Mouse (Mus musculus) liver, embryonic 11.5 days (tissue): ENCODE data around the gene Yipf7. TPM values are rescaled to one million over a fixed set of nuclear protein-coding genes. Genes with fewer than 3 reads are reported as not detected.

Experiments
- ATAC-seq: fragments of 200-750 bp; cut with Nextera tagmentation; replicated peaks from 2 replicates; pipeline ENCODE4 v1.8.0; 2017; ENCODE audit warnings: moderate number of reproducible peaks, mild to moderate bottlenecking, moderate TSS enrichment, moderate library complexity; ENCODE audit not compliant: low FRiP score
- DNase-seq: peaks from one replicate; pipeline ENCODE4 v3.0.0-alpha.2; 2017; ENCODE audit warnings: low spot score
- H3K27ac ChIP-seq: fragments of 300-500 bp; sonication (generic); 2 replicates; pipeline ENCODE4 v1.5.1; 2014; ENCODE audit warnings: mild to moderate bottlenecking, low read depth, low read length, control low read depth
- H3K27me3 ChIP-seq: fragments of 300-500 bp; sonication (generic); replicated peaks from 2 replicates; pipeline ENCODE4 v1.6.1; 2014; ENCODE audit warnings: low read length, mixed read lengths; ENCODE audit not compliant: control insufficient read depth, insufficient read depth
- H3K36me3 ChIP-seq: fragments of 300-500 bp; sonication (generic); 2 replicates; pipeline ENCODE4 v1.6.1; 2014; ENCODE audit warnings: mild to moderate bottlenecking, low read length, moderate library complexity, mixed read lengths; ENCODE audit not compliant: control insufficient read depth, insufficient read depth
- H3K4me1 ChIP-seq: fragments of 300-500 bp; sonication (generic); replicated peaks from 2 replicates; pipeline ENCODE4 v1.6.1; 2014; ENCODE audit warnings: low read length, mixed read lengths; ENCODE audit not compliant: control insufficient read depth, insufficient read depth
- H3K4me2 ChIP-seq: fragments of 300-500 bp; sonication (generic); 2 replicates; pipeline ENCODE4 v1.6.1; 2014; ENCODE audit warnings: mild to moderate bottlenecking, control low read depth, moderate library complexity
- H3K4me3 ChIP-seq: fragments of 300-500 bp; sonication (generic); 2 replicates; pipeline ENCODE4 v1.5.1; 2014; ENCODE audit warnings: low read depth, low read length, control low read depth
- H3K9ac ChIP-seq: fragments of 300-500 bp; sonication (generic); 2 replicates; pipeline ENCODE4 v1.6.1; 2014; ENCODE audit warnings: low read depth, low read length, control low read depth
- H3K9me3 ChIP-seq: fragments of 300-500 bp; sonication (generic); 2 replicates; pipeline ENCODE4 v1.6.1; 2016; ENCODE audit warnings: low read length, inconsistent platforms, mixed read lengths; ENCODE audit not compliant: control insufficient read depth
- WGBS: fragments of 180-500 bp; shearing (Covaris S2); extraction: QIAGEN DNeasy Blood & Tissue Kit; methylation state at CpG from one replicate; pipeline ENCODE4 v1.1.7; 2014; 5-methylcytosine and 5-hydroxymethylcytosine counted together
- polyA plus RNA-seq: library from polyadenylated mRNA; unstranded; fragments of >200 nt; fragmentation: Nextera tagmentation; extraction: Ambion mirVana; gene quantifications from 2 replicates; pipeline ENCODE4 v1.2.1, GENCODE M21; 2014

The Yipf7 gene
- polyA plus RNA-seq: not detected in 2 replicates

GRCm38 (mm10) chr5:69542489-69542888 lies at the start of gene Yipf7:
Gene Yipf7, minus strand, starts transcription at chr5:69542648.
- no peak within 1 kb of the TSS for H3K4me3 ChIP-seq

DNA sequence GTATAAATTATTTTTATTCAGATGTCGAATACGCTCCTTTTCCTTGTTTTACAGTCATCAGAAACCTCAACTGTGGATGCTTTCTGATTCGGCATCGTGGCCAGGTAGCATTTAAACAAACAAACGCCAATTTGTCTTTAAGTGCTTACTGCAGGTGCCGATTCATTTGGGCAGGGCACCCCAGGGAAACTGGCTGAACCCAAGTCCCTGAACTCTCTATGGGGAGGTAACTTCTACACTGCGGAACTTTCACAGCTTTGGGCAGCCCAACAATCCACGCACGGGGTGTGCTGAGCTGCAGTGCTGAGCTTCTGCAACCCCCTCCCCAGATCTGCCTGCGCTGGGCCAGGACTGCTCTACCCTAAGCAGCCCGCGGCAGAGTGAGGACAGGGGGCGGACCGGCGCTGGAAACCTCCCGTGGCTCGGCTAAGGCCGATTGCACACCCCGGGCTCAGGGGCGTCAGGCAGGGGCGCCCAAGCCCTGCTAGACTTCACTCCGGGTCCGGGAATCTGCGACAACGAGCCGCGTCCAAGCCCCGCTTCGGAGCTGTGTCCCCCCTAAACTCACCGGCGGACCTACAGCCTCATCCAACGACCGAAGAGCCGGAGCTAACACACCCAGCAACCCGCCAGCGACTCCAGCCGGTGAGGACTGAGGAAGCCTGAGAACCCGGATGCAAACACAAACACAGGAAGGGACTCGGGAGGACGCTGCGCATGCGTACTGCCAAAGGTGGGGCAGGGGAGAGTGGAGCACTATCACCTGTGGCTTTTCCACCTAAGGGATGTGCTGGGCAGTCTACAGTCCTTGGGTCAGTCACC lies 49.4 kb upstream of the Yipf7 start, which contains the start of gene Gnpda2:
Gnpda2 (minus strand) TSS at position 701 of the 822 bp plus-strand sequence.
- Histone ChIP-seq H3K4me2 (peak within 1 kb of the TSS; percentile 75), H3K4me1 (no peaks in the 10 kb centered on the region), H3K9me3 (no peaks in the 10 kb centered on the region), H3K9ac (peak within 1 kb of the TSS; percentile 86), H3K27me3 (no peaks in the 10 kb centered on the region), H3K27ac (0 out of 2 replicates have a peak within 1 kb of the TSS, but pooled peaks have one; percentile 59), H3K4me3 (peak within 1 kb of the TSS; percentile 62), H3K36me3 (no peaks in the 10 kb centered on the region)
- WGBS: 4% methylated on average over 42 of the region's 42 CpGs
- ATAC-seq: peak; percentile 96
- DNase-seq: peak; percentile 82

More at GRCm38 (mm10) chr5:69542489-69542888, at the start of gene Yipf7:
- H3K9ac ChIP-seq: no peak within 1 kb of the TSS
- no peak for ATAC-seq
- 72% methylated on average over 4 of the region's 4 CpGs for WGBS
- no peak for DNase-seq
- H3K9me3 ChIP-seq: no peaks in the 10 kb centered on the region
- no peak within 1 kb of the TSS for H3K27ac ChIP-seq
- no peaks in the 10 kb centered on the region for H3K4me1 ChIP-seq
- no peaks in the 10 kb centered on the region for H3K27me3 ChIP-seq
- H3K36me3 ChIP-seq: no peaks in the 10 kb centered on the region
- H3K4me2 ChIP-seq: no peak within 1 kb of the TSS

- peak overlapping the region; percentile 96 for H3K9ac ChIP-seq
- H3K4me2 ChIP-seq: peak overlapping the region; percentile 63
- DNase-seq (peak; percentile 54), ATAC-seq (peak; percentile 46)
- no peaks in the 10 kb centered on the region for H3K4me1 ChIP-seq
- peak overlapping the region; percentile 58; the same call in 1 of the 2 replicates for H3K27ac ChIP-seq
- no peaks in the 10 kb centered on the region for H3K9me3 ChIP-seq
- peak overlapping the region; percentile 90 for H3K4me3 ChIP-seq
- 12% methylated on average over 16 of the region's 16 CpGs for WGBS
- H3K27me3 ChIP-seq: no peaks in the 10 kb centered on the region
- 0 out of 2 replicates have a peak, but pooled peaks cover 2% of the 10 kb centered on the region for H3K36me3 ChIP-seq
These were observed 15.0 kb upstream of the Yipf7 start for GRCm38 (mm10) chr5:69557404-69557935.

GRCm38 (mm10) chr5:69556628-69557403 lies 14.4 kb upstream of the Yipf7 start, which contains the start of gene Guf1:
Gene Guf1, plus strand, starts transcription at chr5:69556923.
- Histone ChIP-seq H3K4me3 (peak within 1 kb of the TSS; percentile 90), H3K4me2 (peak within 1 kb of the TSS; percentile 63), H3K4me1 (no peaks in the 10 kb centered on the region), H3K27me3 (no peaks in the 10 kb centered on the region), H3K9me3 (no peaks in the 10 kb centered on the region), H3K9ac (peak within 1 kb of the TSS; percentile 96), H3K36me3 (0 out of 2 replicates have a peak, but pooled peaks cover 2% of the 10 kb centered on the region), H3K27ac (peak within 1 kb of the TSS; percentile 58; the same call in 1 of the 2 replicates)
- under 1% methylated on average over 72 of the region's 72 CpGs for WGBS
- peak; percentile 93 for DNase-seq
- ATAC-seq: peak; percentile 92

DNA sequence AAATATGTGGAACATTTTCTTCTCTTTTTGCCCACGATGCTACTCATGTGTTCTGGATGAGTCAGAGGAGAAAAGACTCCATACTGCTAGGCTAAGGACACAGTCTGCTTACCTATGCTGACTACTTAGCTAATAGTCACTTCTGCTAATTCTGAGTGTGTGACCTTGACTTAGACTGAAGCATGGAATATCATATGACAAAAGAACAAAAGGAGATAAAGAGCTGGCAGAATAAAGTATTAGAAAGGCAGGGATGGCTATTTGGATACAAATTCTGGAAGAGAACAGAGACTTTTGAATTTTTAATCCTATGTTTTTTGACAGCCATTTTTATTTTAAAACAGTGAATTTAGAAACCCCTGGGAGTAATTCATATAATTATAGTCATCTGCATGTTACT lies 768 bp downstream of the Yipf7 start:
- Histone ChIP-seq H3K4me1 (no peaks in the 10 kb centered on the region), H3K36me3 (no peaks in the 10 kb centered on the region), H3K9me3 (no peaks in the 10 kb centered on the region), H3K4me2 (no peak overlapping the region), H3K27ac (no peak overlapping the region), H3K4me3 (no peak overlapping the region), H3K27me3 (no peaks in the 10 kb centered on the region), H3K9ac (no peak overlapping the region)
- WGBS: 64% methylated on average over 1 of the region's 1 CpGs
- DNase-seq (no peak), ATAC-seq (no peak)

GRCm38 (mm10) chr5:69523944-69524343 lies 18.5 kb downstream of the Yipf7 start:
- H3K27me3 ChIP-seq: no peaks in the 10 kb centered on the region
- no peak overlapping the region for H3K4me3 ChIP-seq
- H3K4me1 ChIP-seq: no peaks in the 10 kb centered on the region
- H3K27ac ChIP-seq: no peak overlapping the region
- DNase-seq: no peak
- H3K9me3 ChIP-seq: no peaks in the 10 kb centered on the region
- H3K9ac ChIP-seq: no peak overlapping the region
- no peak overlapping the region for H3K4me2 ChIP-seq
- no peaks in the 10 kb centered on the region for H3K36me3 ChIP-seq
- no peak for ATAC-seq

- Histone ChIP-seq H3K4me1 (no peaks in the 10 kb centered on the region), H3K36me3 (no peaks in the 10 kb centered on the region), H3K4me3 (no peak overlapping the region), H3K9me3 (no peaks in the 10 kb centered on the region), H3K9ac (no peak overlapping the region), H3K27me3 (no peaks in the 10 kb centered on the region), H3K27ac (no peak overlapping the region), H3K4me2 (no peak overlapping the region)
- ATAC-seq (no peak), DNase-seq (no peak)
- 63% methylated on average over 5 of the region's 5 CpGs for WGBS
These were observed 20.4 kb downstream of the Yipf7 start for GRCm38 (mm10) chr5:69522064-69522463.

GRCm38 (mm10) chr5:69520661-69521278 lies 21.7 kb downstream of the Yipf7 start:
- ATAC-seq: no peak

More at GRCm38 (mm10) chr5:69520661-69521278, 21.7 kb downstream of the Yipf7 start:
- H3K4me1 ChIP-seq: no peaks in the 10 kb centered on the region
- H3K27me3 ChIP-seq: no peaks in the 10 kb centered on the region
- no peak overlapping the region for H3K4me3 ChIP-seq
- H3K9ac ChIP-seq: no peak overlapping the region
- no peaks in the 10 kb centered on the region for H3K9me3 ChIP-seq
- WGBS: 38% methylated on average over 7 of the region's 7 CpGs
- no peak for DNase-seq
- H3K36me3 ChIP-seq: no peaks in the 10 kb centered on the region
- no peak overlapping the region for H3K4me2 ChIP-seq
- H3K27ac ChIP-seq: no peak overlapping the region
